Mouse (Mus musculus) kidney, postnatal 36 days (tissue): ENCODE results near the gene Cacna1f.

Source experiments
- DNase-seq, 2 experiments: peaks; one replicate each; pipeline ENCODE4 v3.0.0; 2021 to 2022; ENCODE audit warnings: mixed read lengths in 2 of 2

Cacna1f gene

DNA sequence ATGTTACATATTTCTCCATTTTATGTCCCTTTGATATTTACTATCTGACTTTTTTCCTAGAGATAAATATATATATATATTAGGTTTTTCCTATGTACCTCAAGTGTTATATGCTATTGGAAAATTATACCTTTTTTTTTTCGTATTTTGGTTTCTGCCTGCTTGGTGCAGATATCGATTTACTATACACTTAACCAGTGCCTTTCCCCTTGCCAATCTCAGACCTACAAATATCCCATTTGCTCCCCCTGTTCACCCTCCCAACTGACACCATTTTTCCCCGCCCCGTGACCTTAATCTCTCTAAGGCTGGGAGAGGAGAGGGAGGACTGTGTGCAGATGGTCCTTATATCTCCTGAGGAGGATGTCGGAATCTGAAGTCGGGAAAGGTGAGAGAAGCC lies at the start of gene Cacna1f:
TSS of gene Cacna1f (plus strand) at position 301 of the 400 bp plus-strand sequence.
- DNase-seq = no peak

DNA sequence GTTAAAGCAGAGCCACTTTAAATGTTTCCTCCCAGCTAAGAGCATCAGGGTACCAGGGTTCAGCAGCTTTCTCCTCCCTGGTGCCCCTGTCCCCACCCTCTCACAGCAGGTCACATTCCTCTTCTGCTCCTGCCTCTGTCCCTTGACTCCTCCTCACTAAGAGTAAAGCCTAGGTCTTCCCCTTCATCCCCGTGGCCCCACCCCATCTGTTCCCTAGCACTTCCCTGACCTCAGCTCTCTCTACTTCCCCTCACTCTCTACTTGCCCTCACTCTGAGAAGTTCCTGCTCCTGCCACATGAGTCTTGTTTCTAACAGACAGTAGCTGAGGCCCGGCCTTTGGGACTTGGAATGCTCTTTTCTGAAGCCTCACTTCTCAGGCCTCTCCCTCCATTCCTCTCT lies 43.8 kb upstream of the Cacna1f start:
- DNase-seq = no peak

DNA sequence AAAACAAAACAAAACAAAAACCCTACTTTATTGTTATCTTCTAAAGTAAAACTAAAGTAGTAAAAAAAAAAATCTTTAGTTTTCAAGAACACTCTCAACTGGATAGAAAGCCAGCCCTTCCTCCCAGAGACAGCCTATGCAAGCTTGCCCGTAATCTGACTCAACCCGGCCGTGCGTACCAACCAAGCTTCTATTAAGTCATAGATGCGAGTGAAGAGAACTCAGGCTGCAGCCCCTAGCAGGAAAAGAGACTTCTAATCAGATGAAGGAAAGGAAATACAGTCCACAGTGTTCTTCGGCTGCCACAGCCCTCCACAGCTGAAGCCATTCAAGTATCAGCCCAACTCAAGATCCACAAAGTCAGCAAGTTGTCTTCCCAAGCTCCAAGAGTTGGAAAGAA lies 40.5 kb upstream of the Cacna1f start:
- DNase-seq = no peak

- DNase-seq = no peak
Observed at GRCm38 (mm10) chrX:7567491-7567890, 39.4 kb upstream of the Cacna1f start.

DNA sequence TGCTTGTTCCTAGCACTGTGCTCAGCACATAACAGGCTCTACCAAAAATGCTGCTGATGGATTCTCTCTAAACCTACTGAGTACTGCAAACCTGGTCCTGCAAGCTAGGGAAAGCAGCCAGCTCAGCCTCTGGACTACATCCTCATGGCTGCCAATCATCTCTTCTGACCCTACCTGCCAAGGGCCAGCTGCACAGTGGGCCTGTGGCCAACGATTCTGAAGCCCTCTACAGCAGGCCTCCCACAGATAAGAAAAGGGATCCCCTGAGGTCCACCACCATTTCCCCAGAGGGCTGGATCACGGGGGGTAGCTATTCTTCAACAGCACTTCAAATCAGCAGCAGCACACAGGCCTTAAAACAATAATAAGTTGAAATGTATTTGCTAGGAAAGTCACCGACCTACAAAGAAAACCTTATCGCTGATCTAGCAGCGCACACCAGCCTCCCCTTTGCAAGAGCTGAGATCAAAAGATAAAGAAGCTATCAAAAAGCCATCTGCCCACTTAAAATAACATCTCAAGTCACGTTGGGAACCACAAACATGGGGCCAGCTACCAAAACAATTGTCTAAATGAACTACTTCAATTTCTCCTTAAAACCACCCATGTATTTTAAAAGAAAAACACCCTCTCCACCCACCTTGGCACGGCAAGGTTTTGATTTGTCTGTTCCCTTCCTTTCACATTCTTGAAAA lies 36.3 kb upstream of the Cacna1f start:
- no peak for DNase-seq

GRCm38 (mm10) chrX:7571565-7572136 lies 35.2 kb upstream of the Cacna1f start:
- no peak for DNase-seq

DNA sequence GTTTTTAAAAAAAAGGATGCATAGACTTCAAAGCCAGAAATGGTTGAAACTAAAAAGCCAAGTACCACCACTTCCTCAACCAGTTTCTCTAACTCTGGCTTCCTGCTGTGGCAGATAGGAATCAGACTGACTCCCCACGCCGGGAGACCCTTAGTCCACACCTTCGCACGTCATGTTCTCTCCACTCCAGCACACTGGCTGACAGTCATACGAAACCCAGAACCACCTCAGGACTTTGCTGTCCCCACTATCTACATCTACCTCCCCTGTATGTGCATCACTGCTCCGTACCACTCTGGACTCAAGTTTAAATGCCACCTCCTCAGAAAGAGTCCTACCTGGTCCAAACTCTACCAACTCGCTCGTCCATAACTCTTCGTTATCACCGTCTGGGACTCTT lies 34.4 kb upstream of the Cacna1f start:
- no peak for DNase-seq

DNA sequence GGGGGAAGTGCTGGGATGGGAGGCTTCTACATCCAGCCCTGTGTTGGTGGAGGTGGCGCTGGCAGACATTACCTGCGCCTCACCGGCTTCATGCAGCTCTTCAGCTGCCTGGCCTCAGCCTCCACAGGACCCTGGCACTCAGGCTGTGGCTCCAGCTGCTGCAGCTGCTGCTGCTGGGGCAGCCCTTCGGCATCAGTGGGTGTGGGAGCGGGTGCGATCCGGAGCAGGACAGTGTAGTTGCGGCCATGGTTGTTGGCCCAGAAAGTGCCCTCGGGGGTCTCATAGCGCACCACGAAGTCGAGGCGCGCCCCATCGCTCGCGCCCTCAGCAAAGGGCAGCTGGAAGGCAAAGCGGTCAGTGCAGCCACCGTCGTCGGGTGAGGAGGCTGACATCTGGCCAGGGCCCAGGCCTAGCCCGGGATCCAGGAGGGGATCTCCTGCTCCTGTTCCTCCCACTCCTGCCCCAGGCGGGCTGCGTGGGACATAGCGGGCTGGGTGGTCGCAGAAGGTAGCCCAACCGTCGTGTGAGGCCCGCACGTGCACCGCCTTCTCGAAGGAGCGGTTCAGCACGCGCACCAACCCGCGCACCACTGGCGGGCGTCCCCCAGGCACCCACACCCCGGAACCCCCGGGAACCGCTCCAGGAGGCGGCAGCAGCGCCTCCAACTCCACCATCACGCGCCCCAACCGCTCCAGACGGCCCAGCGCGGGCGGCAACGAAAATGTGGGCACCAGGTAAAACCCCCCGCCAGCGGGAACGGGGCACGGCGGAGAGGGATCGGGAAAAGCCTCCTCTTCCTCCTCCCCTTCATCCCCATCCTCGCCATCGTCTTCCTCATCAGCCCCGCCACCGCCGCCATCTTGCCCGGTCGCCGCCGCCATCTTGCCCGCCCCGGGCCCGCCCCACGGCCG lies 33.5 kb upstream of the Cacna1f start, which contains the start of gene Foxp3:
TSS of gene Foxp3 (plus strand) at position 469 of the 911 bp plus-strand sequence.
- DNase-seq = peak in 1 of 2 experiments; percentile 73

GRCm38 (mm10) chrX:7574087-7574884 lies 32.6 kb upstream of the Cacna1f start, which contains the start of gene Ppp1r3f:
Gene Ppp1r3f (minus strand): TSS chrX:7574283.
- DNase-seq = peak; percentile 95 to 97

DNA sequence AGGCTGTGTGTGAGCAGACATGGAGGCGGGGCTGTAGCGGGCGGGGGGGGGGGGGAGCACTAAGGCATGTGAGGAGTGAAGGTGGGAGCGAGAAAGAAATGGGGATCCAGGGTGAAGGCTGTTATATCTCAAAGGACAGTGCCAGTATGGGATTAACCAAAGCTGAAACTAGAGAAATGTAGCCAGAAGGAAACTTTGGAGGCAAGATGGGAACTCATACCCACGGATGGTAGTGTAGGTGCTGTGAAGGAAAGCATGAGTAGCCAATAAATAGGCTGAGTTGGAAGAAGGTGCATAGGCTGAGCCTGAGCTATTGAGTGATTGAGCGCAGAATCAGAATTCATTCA lies 32.0 kb upstream of the Cacna1f start:
- DNase-seq = no peak

DNA sequence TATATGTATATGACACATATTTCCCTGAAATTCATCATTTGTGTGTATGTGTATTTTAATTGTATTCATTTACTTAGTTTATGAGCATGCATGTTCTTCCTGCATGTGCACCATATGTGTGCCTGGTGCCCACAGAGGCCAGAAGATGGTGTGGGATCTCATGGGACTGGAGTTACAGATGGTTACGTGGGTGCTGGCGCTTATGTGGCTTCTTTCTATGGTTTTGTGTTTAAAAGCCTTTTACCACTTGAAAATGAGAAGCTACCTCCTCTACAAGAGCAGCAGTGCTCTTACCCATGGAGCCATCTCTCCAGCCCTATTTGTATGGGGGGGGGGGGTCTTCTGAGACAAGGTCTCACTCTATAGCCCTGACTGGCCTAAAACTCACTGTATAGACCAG lies 25.7 kb upstream of the Cacna1f start:
- no peak for DNase-seq

- DNase-seq = no peak
Observed at GRCm38 (mm10) chrX:7583881-7584280, 23.0 kb upstream of the Cacna1f start.

GRCm38 (mm10) chrX:7586356-7586755 lies 20.5 kb upstream of the Cacna1f start:
- no peak for DNase-seq

DNA sequence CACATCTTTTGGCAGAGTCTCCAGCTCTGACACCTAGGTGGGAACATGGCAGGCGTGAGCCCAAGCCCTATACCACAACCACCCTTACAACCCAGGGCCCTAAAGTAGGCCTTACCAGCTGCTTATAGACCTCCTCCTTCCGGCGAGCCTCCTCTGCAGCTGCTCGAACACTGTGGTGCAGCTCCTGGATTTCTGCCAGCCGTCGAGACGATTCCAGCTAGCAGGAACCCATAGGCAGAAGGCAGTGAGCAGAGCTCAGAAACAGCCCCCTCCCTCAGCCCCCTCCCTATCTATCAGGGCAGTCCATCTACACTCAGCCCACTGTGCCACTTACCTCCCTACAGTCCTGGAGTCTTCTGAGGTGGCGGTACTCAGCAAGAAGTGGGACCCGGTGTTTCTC lies 11.5 kb upstream of the Cacna1f start:
- no peak for DNase-seq

- DNase-seq = no peak
Observed at GRCm38 (mm10) chrX:7604004-7604403, 2.9 kb upstream of the Cacna1f start.

DNA sequence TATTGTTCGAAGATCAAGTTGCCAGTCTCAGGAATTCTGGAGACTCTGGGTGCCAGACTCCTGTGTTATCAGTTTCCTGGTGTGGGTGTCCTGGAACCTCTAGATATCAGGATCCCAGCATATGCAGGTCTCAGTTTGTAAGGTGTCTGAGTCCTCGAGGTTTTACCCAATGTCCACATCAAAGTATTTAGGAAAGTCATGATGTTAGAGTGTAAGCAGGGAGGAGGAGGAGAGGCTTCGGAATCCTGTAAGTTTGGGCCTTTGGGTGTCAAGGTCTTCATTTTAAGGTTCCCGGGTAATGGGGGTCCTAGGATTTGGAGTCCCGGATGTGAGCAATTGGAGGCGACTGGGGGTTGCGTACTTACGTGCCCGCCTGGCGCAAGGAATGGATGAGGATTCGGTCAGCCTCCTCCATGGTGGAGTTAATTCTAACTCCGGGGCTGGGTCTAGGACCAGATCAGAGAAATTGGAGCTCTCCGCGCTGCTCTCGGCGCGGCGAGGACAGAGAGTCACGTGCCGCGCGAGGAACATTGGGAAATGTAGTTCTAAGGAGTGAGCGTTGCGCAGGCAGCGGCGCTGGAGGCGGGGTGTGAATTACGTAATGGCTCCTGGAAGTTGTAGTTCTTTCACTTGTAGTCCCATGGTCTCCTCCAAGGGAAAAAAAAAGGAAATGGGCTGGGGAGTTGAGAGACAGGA lies 1.9 kb upstream of the Cacna1f start, which contains the start of gene Ccdc22:
TSS of gene Ccdc22 (minus strand) at position 639 of the 696 bp plus-strand sequence.
- DNase-seq = peak; percentile 91 to 92

DNA sequence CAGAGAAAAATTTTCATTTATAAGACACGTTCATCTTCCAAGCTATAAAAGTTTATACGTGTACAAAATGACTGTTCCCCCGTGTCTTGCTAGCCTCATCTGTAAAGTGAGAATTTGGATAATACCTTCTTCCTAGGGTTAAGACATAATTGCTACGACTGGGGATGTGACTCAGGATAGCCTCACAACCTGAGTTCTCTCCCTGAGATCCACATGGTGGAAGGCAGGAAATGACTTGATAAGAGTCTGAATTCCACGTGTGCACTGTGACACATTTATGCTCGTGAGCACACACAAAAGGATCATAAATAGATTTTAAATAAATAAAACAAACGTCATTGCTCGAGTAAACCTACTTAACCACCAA lies 1.3 kb upstream of the Cacna1f start:
- no peak for DNase-seq

DNA sequence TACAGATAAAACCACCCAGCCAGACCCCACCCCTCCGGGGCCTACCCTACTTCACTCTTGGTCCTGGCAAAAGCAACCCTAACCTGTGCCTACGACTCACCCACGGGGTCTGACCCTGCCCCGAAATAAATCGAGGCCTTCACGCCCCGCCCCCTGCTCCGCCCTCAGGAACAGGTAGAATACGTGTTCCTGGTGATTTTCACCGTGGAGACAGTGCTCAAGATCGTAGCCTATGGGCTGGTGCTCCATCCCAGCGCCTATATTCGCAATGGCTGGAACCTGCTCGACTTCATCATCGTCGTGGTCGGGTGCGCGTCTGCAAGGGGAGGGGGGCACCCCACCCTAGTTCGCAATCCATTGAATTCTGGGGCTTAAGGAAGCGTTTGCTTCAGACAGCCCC lies 3.2 kb downstream of the Cacna1f start:
- no peak for DNase-seq

GRCm38 (mm10) chrX:7610536-7611258 lies 3.8 kb downstream of the Cacna1f start:
- DNase-seq = no peak

DNA sequence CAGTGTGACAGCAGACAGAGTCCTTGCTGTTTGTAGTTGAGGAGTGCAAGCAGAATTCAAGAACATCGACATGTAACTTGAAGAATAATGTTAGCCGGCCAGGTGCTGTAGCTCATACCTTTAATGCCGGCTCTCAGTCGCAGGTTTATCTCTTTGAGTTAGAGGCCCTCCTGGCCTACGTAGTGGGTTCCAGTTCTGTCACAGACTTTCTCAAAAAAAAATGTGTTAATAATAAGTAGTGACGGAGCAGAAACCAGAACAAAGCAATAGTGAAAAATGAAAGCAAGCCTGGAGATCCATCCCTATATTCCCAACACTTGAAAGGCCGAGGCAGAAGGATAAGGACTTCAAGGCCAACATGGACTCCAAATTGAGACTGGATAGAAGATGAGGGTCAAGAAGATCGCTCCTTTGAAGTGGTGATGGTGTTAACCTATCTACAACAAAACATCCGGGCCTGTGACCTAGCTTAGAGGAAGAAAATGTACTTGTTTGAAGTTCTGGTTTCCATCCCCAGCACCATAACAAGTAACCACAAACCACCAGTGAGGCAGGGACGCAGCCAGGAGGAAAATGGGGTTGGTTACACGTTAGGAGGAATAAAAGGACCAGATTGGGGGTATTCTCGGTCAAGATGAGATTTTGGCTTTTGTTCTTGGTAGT lies 11.1 kb downstream of the Cacna1f start:
- DNase-seq = no peak

- DNase-seq = no peak
Observed at GRCm38 (mm10) chrX:7632560-7632959, 25.7 kb downstream of the Cacna1f start.
